Mouse (Mus musculus) layer of hippocampus, adult 18-20 months (tissue): ENCODE data around the gene Exoc2. TPM values are rescaled to one million over a fixed set of nuclear protein-coding genes. Genes with fewer than 3 reads are reported as not detected.

Experiments used
- DNase-seq, 2 experiments: peaks; one replicate each; pipeline ENCODE4 v3.0.0; 2022; ENCODE audit warnings: low spot score in 2 of 2
- long read RNA-seq: library from polyadenylated mRNA; stranded (forward); transcript quantifications from one replicate; pipeline ENCODE4 v2.0.0, GENCODE M21; 2021
- total RNA-seq, 2 experiments: library from RNA; stranded (reverse); gene quantifications; 2 replicates each; pipeline ENCODE4 v1.2.3; 2021

The Exoc2 gene
- total RNA-seq, result 10 to 100 TPM; 34.7 to 37.3 TPM
- long read RNA-seq, full-length matches to known transcripts, result 26 of 43 reads
- long read RNA-seq, partial matches to known transcripts, result 4 of 43 reads
- long read RNA-seq, other reads (novel, unspliced or antisense), result 13 of 43 reads

- peak; percentile 77 to 83 for DNase-seq
These were observed at the start of gene Exoc2, which contains the start of gene Gm5447 for GRCm38 (mm10) chr13:30973501-30974246. Exoc2 (minus strand) TSS chr13:30974093. Gm5447 (plus strand) TSS chr13:30974204.

- no peak for DNase-seq
These were observed 49.8 kb upstream of the Exoc2 start for GRCm38 (mm10) chr13:31023664-31024063.

GRCm38 (mm10) chr13:31021927-31022326 is 48.0 kb upstream of the Exoc2 start:
- no peak for DNase-seq

GRCm38 (mm10) chr13:31021514-31021913 is 47.6 kb upstream of the Exoc2 start:
- no peak for DNase-seq

GRCm38 (mm10) chr13:31017545-31017944 is 43.7 kb upstream of the Exoc2 start:
- DNase-seq, result no peak

- no peak for DNase-seq
These were observed 31.1 kb upstream of the Exoc2 start for GRCm38 (mm10) chr13:31004995-31005394.

GRCm38 (mm10) chr13:31004458-31004857 is 30.6 kb upstream of the Exoc2 start:
- DNase-seq, result no peak

GRCm38 (mm10) chr13:30999799-31000198 is 25.9 kb upstream of the Exoc2 start:
- no peak for DNase-seq

- peak in 1 of 2 experiments; percentile 20 for DNase-seq
These were observed 23.8 kb upstream of the Exoc2 start for GRCm38 (mm10) chr13:30997526-30998253.

GRCm38 (mm10) chr13:30994249-30994858 is 20.5 kb upstream of the Exoc2 start:
- no peak for DNase-seq

GRCm38 (mm10) chr13:30993819-30994218 is 19.9 kb upstream of the Exoc2 start:
- peak; percentile 32 to 83 for DNase-seq

- no peak for DNase-seq
These were observed 16.3 kb upstream of the Exoc2 start for GRCm38 (mm10) chr13:30990233-30990632.

GRCm38 (mm10) chr13:30989710-30990109 is 15.8 kb upstream of the Exoc2 start:
- no peak for DNase-seq

GRCm38 (mm10) chr13:30987686-30988085 is 13.8 kb upstream of the Exoc2 start:
- DNase-seq, result no peak

GRCm38 (mm10) chr13:30986934-30987455 is 13.1 kb upstream of the Exoc2 start:
- no peak for DNase-seq

- peak in 1 of 2 experiments; percentile 41 for DNase-seq
These were observed 11.9 kb upstream of the Exoc2 start for GRCm38 (mm10) chr13:30985598-30986466.

- no peak for DNase-seq
These were observed 11.3 kb upstream of the Exoc2 start for GRCm38 (mm10) chr13:30985275-30985597.

GRCm38 (mm10) chr13:30981666-30982065 is 7.8 kb upstream of the Exoc2 start:
- DNase-seq, result peak in 1 of 2 experiments; percentile 25

GRCm38 (mm10) chr13:30978224-30978623 is 4.3 kb upstream of the Exoc2 start:
- peak in 1 of 2 experiments; percentile 22 for DNase-seq

- no peak for DNase-seq
These were observed 2.7 kb upstream of the Exoc2 start for GRCm38 (mm10) chr13:30976536-30977084.
